Mouse (Mus musculus): Measurements from ENCODE around the gene Phf2. TPM values are rescaled to one million over a fixed set of nuclear protein-coding genes. Genes with fewer than 3 reads are reported as not detected.

Gene Phf2
- polyA plus RNA-seq (2014; fragmentation: Illumina TruSeq; extraction: RNeasy Lipid Tissue Mini Kit (QIAGEN cat#74804); ENCODE audit: low read depth, low replicate concordance): 7.2 TPM

DNA sequence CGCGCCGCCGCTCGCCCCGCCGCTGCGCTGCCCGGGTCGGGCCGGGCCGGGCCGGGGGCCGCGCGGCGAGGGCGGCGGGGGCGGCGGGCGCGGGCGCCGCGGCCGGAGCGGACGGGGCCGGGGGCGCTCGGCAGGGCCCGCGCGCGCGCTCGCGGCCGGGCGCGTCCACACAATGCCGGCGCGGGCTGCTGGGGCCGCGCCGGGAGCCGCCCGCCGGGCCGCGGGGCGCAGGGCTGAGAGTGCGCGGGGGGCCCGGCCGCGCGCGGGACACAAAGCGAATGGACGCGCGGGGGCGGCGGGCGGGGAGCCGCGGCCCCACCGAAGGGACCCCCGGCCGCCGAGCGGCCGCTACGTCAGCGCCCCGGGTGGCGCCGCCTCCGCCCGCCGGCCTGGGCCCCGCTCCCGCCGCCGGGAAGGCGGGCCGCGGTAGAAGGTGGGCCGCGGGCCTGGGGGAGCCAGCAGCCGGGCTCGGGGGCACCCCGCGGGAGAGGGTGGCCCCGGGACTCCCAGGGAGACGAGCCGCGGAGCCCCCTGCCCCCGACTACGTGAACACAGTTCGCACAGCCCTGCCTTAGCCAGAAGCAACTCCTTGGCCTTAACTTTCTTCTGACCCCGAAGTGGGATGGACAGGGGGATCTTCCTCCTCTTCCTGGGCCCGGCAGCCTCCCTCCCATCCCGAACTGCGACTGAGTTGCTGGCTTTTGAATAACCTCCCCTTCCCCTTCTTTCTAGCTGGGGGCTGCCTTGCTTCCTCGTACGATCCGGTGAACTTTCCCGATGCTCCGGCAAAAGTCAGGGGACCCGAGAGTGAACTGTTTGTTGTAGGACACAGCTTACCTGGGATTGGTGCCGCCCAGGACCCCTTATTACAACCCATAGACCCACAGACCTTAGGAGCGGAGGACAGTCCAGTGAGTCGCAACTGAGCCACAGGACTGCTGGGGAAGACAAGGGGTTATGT lies at the start of gene Phf2:
TSS of gene Phf2 (minus strand) at position 349 of the 961 bp plus-strand sequence.

Other genes with a start within 250 kb of the Phf2 start
- 3.9 TPM for gene Ptpdc1, start 245.5 kb downstream of the Phf2 start, polyA plus RNA-seq (2014; fragmentation: Illumina TruSeq; extraction: RNeasy Lipid Tissue Mini Kit (QIAGEN cat#74804); ENCODE audit: low read depth, low replicate concordance)
- gene Barx1, start 208.1 kb downstream of the Phf2 start, polyA plus RNA-seq (2014; fragmentation: Illumina TruSeq; extraction: RNeasy Lipid Tissue Mini Kit (QIAGEN cat#74804); ENCODE audit: low read depth, low replicate concordance): not detected
- gene Fam120a, start 96.9 kb upstream of the Phf2 start, polyA plus RNA-seq (2014; fragmentation: Illumina TruSeq; extraction: RNeasy Lipid Tissue Mini Kit (QIAGEN cat#74804); ENCODE audit: low read depth, low replicate concordance): 394 TPM

Data from sigmoid colon, adult 10 weeks (tissue).